Mouse (Mus musculus) spleen, postnatal 4 days (tissue): Measurements from ENCODE around the gene Utp4.

Experiments used
- DNase-seq, 2 experiments: peaks; one replicate each; pipeline ENCODE4 v3.0.0; 2022; ENCODE audit warnings: low spot score in 2 of 2

The Utp4 gene

DNA sequence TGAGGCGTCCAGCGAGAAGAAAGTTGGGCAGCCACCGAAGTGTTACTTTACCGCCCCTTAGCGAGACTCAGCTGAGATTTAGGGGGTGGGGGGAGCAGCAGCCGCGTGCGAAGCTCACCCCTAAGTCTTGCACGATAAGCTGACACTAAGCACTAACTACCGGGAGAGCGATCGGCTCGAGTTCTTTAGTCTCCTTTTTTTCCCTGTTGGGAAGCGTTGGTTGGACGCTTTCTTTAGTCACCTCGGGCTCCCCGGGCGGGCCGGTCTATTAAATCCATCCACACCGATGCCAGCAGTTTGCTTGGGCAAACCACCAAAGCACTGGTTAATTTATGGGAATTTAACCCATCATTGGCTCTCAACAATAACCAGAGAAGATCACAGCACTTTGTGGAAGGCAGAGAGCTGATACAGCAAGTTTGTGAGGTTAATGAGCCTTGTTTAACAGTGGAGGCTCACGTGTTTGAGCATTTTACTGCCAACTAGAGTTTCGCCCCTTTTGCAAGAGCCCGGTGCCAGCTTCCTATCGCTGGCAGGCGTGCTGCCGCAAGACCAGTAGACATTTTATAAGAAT lies 43.1 kb downstream of the Utp4 start:
- DNase-seq = peak in 1 of 2 experiments; percentile 62

DNA sequence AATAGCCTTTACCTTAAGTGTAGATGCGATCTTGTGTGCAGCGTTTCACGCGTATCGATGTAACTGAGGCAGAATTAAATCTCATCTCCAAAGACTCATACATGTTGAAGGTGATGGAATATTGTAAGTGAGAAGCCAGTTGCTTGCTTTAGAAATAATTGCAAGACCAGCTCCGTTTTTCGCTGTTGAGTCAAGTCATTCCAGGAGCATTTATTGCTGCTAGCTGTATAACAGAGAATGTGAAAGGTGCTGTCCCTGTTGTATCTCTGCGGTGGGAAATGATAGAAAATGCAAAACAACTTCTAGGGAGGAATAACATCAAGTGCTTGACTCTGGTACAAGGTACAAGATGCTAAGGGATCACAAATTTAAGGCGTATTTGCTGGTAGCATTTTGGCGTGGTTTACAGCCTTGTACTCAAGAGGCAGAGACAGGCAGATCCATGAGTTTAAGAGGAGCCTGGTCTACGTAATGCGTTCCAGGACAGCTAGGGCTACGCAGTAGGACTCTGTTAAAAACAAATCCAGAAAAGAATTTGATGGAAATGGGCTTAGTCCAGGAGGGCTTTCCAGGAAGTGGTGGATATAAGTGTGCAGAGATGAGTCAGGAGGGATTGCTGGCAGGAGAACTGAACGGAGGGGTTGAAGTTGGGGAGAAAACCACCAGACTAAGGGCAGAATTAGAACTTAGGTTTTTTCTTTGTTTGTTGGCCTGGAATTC lies 43.8 kb downstream of the Utp4 start:
- DNase-seq = no peak

DNA sequence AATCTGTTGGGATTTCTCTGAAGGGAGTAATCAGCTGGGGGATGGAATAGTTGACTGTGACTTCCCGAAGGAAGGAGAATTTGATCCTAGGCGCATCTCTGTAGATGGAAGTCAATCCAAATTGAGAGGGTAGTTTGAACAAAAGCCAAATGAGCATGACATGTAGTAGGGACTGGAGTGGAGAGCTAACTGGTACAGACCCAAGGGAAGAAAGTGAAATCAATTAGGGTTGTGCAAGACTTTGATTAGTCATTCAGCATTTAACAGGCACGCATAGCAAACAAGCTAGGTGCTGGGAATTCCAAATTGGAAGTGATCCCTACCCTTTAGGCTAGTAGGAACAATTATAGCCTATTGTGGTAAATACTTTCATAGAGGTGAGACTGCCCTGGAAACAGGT lies 48.4 kb downstream of the Utp4 start:
- no peak for DNase-seq

DNA sequence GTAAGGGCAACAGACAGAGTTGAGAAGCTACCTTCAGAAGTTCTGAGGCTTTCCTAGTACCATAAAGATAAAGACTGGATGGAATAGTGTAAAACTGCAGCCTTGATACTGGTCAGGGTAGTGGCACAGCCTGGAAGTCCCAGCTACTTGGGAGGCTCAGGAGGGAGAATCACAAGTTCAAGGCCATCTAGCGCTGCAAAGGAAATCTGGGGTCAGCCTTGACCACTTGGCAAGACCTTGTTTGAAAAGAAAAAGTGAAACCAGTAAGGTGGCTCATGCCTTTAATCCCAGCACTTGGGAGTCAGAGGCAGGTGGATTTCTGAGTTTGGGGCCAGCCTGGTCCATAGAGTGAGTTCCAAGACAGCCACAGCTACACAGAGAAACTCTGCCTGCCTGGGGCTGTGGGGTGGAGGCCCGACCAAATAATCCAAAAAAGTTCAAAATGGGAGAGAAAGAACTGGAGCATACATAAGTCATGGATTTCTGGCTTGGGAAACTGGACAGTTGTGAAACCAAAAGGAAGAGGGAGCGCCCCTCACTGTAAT lies 50.5 kb downstream of the Utp4 start:
- no peak for DNase-seq

DNA sequence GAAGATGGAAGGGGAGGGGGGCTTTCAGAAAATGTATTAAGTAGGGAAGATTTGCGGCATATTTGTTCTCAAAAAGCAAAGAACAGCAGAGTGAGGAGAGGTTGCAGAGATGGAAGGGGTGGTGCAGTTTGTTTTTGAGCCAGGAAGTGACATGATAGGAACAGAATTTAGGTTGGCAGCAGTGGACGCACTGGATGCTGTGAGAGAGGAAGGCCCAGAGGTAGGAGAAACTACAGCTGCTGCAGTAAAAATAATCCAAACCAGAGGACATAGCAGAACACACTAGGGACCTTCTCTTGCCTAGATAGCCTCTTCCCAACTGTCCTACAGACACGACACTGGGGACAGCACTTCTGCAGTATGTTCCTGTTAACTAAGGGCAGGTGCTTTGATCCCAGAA lies 51.3 kb downstream of the Utp4 start:
- no peak for DNase-seq

DNA sequence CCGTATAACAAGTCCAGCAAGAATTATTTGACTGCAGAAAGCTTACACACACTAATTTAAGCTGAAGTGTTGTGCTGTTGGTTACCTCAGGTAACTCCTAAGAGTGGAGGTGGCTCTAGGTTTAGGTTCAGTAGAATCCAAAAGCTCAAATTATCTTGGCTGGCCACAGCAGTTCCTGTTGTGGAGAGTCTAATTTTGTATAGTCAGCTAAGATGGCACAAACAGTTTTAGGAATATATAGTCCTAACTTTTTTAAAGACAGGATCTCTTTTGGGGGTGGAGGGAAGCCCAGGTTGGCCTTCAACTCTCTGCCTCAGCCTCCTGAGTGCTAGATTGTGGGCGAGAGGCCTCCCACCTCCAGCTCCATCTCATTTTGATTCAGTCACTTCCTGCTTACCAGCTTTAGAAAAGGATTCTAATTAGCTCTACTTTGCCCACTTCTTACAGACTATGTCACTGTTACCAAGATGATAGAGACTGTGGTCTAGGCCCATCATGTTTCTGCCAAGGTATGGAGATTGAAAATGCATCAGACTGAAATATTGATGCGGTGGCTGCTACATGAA lies 55.3 kb downstream of the Utp4 start:
- DNase-seq = no peak

DNA sequence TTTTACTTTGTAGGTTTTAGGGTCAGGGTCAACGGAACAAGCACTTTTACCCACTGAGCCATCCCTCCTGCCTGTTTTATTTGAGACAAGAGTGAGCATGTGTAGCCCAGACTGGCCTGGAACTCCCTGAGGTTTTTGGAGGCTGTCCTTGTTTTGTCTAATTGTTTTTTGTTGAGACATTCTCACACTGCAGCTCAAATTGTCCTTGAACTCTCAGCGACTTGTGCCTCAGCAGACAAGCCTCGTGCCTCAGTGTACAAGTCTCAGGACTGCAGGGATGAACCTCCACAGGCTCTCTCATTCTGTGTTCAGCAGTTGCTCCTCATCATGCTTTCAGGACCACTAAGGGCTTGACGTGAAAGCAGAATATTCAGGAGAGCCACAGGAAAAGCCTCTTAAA lies 58.3 kb downstream of the Utp4 start:
- DNase-seq = no peak

DNA sequence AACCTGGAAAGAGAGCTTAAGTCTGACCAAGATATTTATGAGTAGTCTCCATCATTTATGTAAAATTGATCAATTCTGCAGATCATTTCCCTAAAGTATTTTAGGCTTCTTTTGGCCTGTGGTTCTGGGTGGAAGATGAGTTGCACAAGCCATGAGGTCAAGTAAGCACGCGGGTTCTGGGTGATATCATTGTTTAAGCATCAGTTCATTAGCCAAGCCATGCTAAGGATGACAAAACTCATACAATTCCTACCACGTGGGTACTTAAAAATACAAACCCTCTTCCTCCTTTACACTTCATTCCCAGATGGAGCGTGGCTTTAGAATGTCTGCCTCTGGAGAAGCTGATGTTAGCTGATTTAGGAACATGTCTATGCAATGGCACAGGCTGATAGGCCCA lies 60.1 kb downstream of the Utp4 start:
- no peak for DNase-seq

DNA sequence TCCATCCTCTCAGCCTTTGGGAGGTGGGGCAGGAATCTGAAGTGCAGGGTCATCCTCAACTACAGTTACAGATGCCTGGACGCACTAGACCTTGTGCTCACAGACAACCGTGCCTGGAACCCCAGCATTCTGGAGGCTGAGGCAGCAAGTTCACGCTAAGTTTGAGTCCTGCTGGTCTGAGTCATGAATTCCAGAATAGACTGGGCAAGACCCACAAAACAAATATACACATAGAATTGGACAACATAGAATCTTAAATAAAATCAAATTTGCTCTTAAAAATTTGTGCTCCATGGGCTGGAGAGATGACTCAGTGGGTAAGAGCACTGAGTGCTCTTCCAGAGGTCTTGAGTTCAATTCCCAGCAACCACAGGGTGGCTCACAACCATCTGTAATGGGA lies 63.6 kb downstream of the Utp4 start:
- DNase-seq = no peak

DNA sequence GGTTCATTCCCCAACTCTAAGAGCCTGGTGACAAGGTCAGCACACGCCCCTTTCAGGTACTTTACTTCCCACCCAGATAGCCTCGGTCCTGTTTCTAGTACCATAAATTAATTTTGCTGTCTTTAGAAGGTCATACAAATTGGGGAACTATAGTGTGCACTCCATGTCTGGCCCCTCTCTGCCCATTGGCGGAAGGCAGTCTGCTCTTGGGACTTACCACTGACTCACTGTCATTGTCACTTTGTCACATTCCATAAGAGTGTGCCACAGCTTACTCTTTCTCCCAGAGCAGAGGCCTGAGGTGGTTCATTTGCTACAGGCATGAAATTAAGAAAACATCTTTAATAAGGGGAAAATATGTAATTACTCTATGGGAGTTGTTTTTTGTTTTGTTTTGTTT lies 64.8 kb downstream of the Utp4 start:
- no peak for DNase-seq

DNA sequence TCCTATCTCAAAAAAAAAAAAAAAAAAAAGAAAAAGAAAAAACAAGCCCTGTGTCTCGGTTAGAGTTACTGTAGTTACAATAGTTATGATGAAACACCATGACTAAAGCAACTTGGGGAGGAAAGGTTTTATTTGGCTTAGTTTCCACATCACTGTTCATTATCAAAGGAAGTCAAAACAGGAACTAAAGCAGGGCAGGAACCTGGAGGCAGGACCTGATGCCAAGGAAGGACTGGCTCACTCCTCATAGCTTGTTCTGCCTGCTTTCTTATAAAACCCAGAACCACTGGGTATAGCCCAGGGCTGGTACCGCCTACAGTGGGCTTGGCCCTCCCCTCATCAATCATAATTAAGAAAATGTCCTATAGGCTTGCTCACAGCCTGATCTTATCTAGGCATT lies 66.2 kb downstream of the Utp4 start:
- DNase-seq = no peak

DNA sequence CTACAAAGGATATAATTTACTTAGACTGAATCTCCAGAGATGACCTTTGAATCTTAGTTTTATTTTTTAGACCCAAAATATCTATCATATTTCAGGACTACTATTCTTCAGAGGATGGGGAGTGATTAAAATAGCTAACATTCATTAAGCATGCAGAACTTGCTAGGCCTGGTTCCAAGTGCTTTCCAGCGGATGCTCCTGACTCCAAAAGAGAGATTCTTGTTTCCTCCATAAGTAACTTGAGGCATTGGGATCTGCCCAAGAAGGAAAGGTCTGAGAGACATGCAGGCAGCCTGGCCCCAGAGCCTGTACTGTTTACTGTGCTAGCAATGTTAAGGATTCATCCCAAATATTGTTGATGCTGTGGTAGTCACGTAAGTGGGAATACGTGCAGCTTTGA lies 68.9 kb downstream of the Utp4 start:
- no peak for DNase-seq

DNA sequence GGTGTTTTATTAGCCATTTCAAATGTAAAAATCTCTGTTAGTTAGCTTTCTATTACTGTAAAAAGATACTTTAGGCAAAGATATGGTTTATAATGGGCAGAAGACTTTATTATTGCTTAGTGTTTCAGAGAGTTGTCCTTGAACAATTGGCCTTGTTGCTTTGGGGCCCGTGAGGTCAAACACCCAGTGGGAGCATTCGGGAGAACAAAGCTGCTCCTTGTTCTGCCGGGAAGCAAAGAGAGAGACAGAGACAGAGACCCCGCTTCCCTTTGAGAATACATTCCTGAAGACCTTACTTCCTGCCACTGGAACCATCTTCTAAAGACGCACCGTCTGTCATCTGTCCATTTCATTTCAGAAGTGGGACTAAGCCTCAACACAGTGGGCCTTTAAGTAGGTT lies 69.9 kb downstream of the Utp4 start:
- DNase-seq = no peak

DNA sequence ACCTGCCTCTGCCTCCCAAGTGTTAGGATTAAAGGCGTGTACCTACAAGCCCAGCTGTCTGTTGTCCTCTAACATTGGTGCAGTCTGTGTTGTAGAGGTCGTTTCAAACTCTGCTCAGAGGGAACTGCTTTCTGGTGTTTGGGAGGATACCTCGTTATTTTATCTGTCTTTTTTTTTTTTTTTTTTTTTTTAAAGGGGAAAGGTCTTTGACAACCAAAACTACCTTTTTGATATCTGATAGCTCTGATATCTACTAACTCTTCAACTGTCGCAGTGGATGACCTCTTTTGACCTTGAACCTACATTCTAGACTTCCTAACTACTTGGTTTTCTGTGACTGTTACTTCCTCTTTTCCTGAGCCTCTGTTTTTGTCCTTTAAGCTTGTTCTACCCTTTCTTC lies 71.1 kb downstream of the Utp4 start:
- DNase-seq = no peak

DNA sequence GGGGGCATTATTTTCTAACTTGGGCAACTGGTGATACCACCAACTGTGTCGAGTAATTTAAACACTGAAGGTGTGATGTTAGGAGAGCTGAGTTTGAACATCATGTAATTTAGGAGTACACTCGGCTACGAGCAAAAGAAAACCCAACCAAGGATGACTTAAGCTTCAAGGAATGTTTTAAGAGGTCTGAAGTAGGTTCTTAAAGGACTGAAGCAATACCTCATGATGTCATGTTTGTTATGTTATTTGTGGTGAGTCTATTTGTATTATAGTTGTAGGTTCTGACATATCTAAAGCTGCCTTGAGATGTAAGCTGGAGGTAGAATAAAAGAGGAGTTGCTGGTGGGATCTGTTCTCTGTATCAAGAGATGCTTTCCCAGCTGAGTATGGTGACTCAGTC lies 76.5 kb downstream of the Utp4 start:
- DNase-seq = no peak

DNA sequence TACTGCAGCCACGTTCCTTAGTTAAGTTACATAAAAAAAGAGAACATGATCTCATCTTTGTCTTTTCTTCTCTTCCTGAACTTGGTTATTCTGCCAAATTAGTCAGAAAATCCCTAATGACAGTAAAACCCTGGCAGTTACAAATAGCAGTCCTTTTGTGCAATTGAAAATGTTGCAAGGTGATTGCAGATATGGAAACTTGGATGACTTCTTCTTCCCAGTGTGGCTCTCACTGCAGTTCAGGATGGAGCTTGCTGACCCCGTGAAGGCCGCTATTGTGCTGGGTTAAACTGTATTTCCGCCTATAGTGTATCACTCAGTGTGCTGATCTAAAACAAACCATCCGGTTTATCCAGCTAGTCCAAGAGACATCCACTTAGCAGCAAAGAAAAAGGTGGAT lies 78.5 kb downstream of the Utp4 start:
- DNase-seq = no peak
